Mouse (Mus musculus) spleen, adult 2 months (tissue): ENCODE measurements at regions not wholly inside any gene's neighbourhood (a gene's known extent, or its start where the extent isn't known, plus 50 kb on each side); places are given as distances from the start of the nearest gene placed in this dataset.

Source experiments
- CTCF ChIP-seq: fragments of 200-500 bp; IDR thresholded peaks from 2 replicates; pipeline ENCODE4 v1.5.1; 2011; ENCODE audit warnings: mild to moderate bottlenecking, inconsistent platforms; ENCODE audit not compliant: insufficient read depth, insufficient read length, insufficient replicate concordance; ENCODE audit errors: extremely low read depth
- POLR2A ChIP-seq: fragments of 200-500 bp; IDR thresholded peaks from 2 replicates; pipeline ENCODE4 v1.6.1; 2011; ENCODE audit warnings: low read depth, low read length, inconsistent platforms

DNA sequence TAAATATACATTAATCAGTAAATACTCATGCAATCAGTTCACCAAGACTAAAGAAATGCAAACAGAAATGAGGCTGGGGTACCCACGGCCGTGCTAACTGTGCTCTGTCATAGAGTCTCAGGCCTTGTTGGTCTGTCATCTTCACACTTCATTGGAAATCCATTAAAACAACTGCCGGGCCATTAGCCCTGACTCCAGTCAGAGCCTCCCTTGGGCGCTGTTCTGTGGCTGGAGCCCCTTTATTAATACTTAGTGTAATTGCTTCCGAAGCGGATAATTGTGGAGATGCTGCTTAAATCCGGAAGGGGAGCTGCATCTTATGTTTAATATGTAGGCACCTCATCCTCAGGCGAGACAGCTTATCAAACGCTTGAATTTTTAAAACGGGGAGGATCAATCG, 76.1 kb downstream of the Ier5 start:
- TF ChIP-seq CTCF: no peak
- no peak for TF ChIP-seq POLR2A
